ENCODE assay signal across 8 mouse cellular contexts in genomic region chr10:76031511-76032401, GRCm38 (mm10). TPM values are rescaled to one million over a fixed set of nuclear protein-coding genes. Genes with fewer than 3 reads are reported as not detected.
DNase-seq lines count a peak whose midpoint lies in the region; ATAC-seq and TF ChIP-seq lines count a peak whose summit lies in the region.

No protein-coding gene starts in this region.

- TF ChIP-seq CTCF in forebrain, postnatal 0 days (IDR thresholded peaks at IDR 0.05; ENCODE audit: low read depth), result no peak

- H3K9ac ChIP-seq in forebrain, postnatal 0 days, result peak overlapping the region; percentile 91
- peak overlapping the region; percentile 85 for H3K9ac ChIP-seq in liver, embryonic 12.5 days
- peak overlapping the region; percentile 84 for H3K9ac ChIP-seq in neural tube, embryonic 12.5 days

- DNase-seq in layer of hippocampus, postnatal 36 days, result peak; percentile 6 to 37
- no peak for DNase-seq in layer of hippocampus, postnatal 10 days (ENCODE audit: low spot score in 2 of 2)
- DNase-seq in cerebellum, adult 8-10 months, result peak; percentile 49
- no peak for DNase-seq in forebrain, postnatal 0 days
- DNase-seq in gastrocnemius, adult 8-10 months (ENCODE audit: low spot score in 2 of 2), result no peak
- DNase-seq in adrenal gland, postnatal 4 days (ENCODE audit: low spot score in 2 of 2), result no peak

- 0 out of 2 replicates have a peak, but pooled peaks cover under 1% of the 10 kb centered on the region for H3K36me3 ChIP-seq in forebrain, postnatal 0 days (ENCODE audit: insufficient read depth)
- peaks cover 15% of the 10 kb centered on the region; the same call in 1 of the 2 replicates for H3K36me3 ChIP-seq in liver, embryonic 12.5 days
- H3K36me3 ChIP-seq in neural tube, embryonic 12.5 days, result peaks cover 7% of the 10 kb centered on the region; the same call in 1 of the 2 replicates

- H3K27ac ChIP-seq in forebrain, postnatal 0 days (ENCODE audit: low read depth, low read length), result peak overlapping the region; percentile 55
- H3K27ac ChIP-seq in liver, embryonic 12.5 days, result peak overlapping the region; percentile 70
- no peak overlapping the region for H3K27ac ChIP-seq in neural tube, embryonic 12.5 days

- H3K4me1 ChIP-seq in forebrain, postnatal 0 days (ENCODE audit: insufficient read depth), result peaks cover 8% of the 10 kb centered on the region; the same call in 1 of the 2 replicates
- peaks cover 53% of the 10 kb centered on the region for H3K4me1 ChIP-seq in liver, embryonic 12.5 days
- peaks cover 8% of the 10 kb centered on the region; the same call in 1 of the 2 replicates for H3K4me1 ChIP-seq in neural tube, embryonic 12.5 days

- peak overlapping the region; percentile 82 for H3K4me2 ChIP-seq in forebrain, postnatal 0 days (ENCODE audit: low read depth)
- peak overlapping the region; percentile 86 for H3K4me2 ChIP-seq in liver, embryonic 12.5 days
- H3K4me2 ChIP-seq in neural tube, embryonic 12.5 days (replicated peaks), result peak overlapping the region; percentile 89

- H3K27me3 ChIP-seq in forebrain, postnatal 0 days (ENCODE audit: insufficient read depth, low read length), result no peaks in the 10 kb centered on the region
- no peaks in the 10 kb centered on the region for H3K27me3 ChIP-seq in liver, embryonic 12.5 days (replicated peaks)
- H3K27me3 ChIP-seq in neural tube, embryonic 12.5 days (replicated peaks), result no peaks in the 10 kb centered on the region

- H3K4me3 ChIP-seq in forebrain, postnatal 0 days (ENCODE audit: low read depth, low read length), result peak overlapping the region; percentile 69
- H3K4me3 ChIP-seq in liver, embryonic 12.5 days, result peak overlapping the region; percentile 77
- peak overlapping the region; percentile 81 for H3K4me3 ChIP-seq in neural tube, embryonic 12.5 days

- H3K9me3 ChIP-seq in forebrain, postnatal 0 days (ENCODE audit: low read length), result no peaks in the 10 kb centered on the region
- no peaks in the 10 kb centered on the region for H3K9me3 ChIP-seq in liver, embryonic 12.5 days (replicated peaks)
- no peaks in the 10 kb centered on the region for H3K9me3 ChIP-seq in neural tube, embryonic 12.5 days

- ATAC-seq in forebrain, postnatal 0 days, result peak; percentile 71
- ATAC-seq in liver, embryonic 12.5 days, result peak; percentile 76
- ATAC-seq in neural tube, embryonic 12.5 days (ENCODE audit: low FRiP score, low read depth), result no peak; the same call in 1 of the 2 replicates

- 47% methylated on average over 14 of the region's 14 CpGs for WGBS in forebrain, postnatal 0 days
- WGBS in liver, embryonic 12.5 days (ENCODE audit: insufficient replicate concordance), result 41% methylated on average over 14 of the region's 14 CpGs
- 59% methylated on average over 14 of the region's 14 CpGs for WGBS in neural tube, embryonic 12.5 days

RNA-seq across cellular contexts. Expression of gene Zfp280b, which starts 0.7 kb away (rescaled TPM):
- total RNA-seq in layer of hippocampus, postnatal 36 days (2021), result 10 to 100 TPM; 16.7 to 18.1 TPM
- total RNA-seq in layer of hippocampus, postnatal 10 days (2021), result 10 to 100 TPM in 1 of 2 experiments, 1 to 10 TPM in 1; 9.1 to 11.2 TPM
- total RNA-seq in forebrain, postnatal 0 days (2014; rRNA removed), result 5.8 and 7.9 TPM in 2 replicates
- polyA plus RNA-seq in forebrain, postnatal 0 days (2015; fragmentation: Nextera tagmentation; extraction: Ambion mirVana), result 7.7 and 9.0 TPM in 2 replicates
- polyA plus RNA-seq in liver, embryonic 12.5 days (2016; fragmentation: Nextera tagmentation; extraction: Ambion mirVana), result 17.5 and 21.0 TPM in 2 replicates
- polyA plus RNA-seq in neural tube, embryonic 12.5 days (2016; fragmentation: Nextera tagmentation; extraction: Ambion mirVana), result 17.6 and 19.5 TPM in 2 replicates
- total RNA-seq in gastrocnemius, adult 8-10 months (2022), result 10 to 100 TPM in 1 of 4 experiments, 1 to 10 TPM in 3; 7.9 to 11.0 (median 9.2) TPM
- total RNA-seq in adrenal gland, postnatal 4 days (2021), result 10 to 100 TPM; 14.5 to 16.6 TPM

Comparison
In these comparisons a context has a peak if more than half of its experiments do, and no peak if none do; other contexts are left out.
1. DNase-seq: peak in layer of hippocampus, postnatal 36 days (2 of 2) and cerebellum, adult 8-10 months (single experiment); none in layer of hippocampus, postnatal 10 days (0 of 2), forebrain, postnatal 0 days (single experiment), gastrocnemius, adult 8-10 months (0 of 2) and adrenal gland, postnatal 4 days (0 of 2).
2. Peak in every context shown above with its lines, with median percentiles within 50 percentile points of each other: H3K4me2 ChIP-seq, H3K4me3 ChIP-seq and H3K9ac ChIP-seq.